Mouse (Mus musculus) kidney, adult 2 months (tissue): ENCODE measurements around the gene Plxna2.

Experiments
- CTCF ChIP-seq: fragments of 200-500 bp; conservative IDR thresholded peaks from 2 replicates; pipeline ENCODE4 v1.5.1; 2011; ENCODE audit warnings: low read depth, mild to moderate bottlenecking, control low read depth, low read length, moderate library complexity, mixed read lengths; ENCODE audit not compliant: insufficient read depth, insufficient read length
- POLR2A ChIP-seq: fragments of 200-500 bp; IDR thresholded peaks from one replicate; pipeline ENCODE4 v1.6.1; 2011; ENCODE audit warnings: low read depth, low read length, control low read depth

DNA sequence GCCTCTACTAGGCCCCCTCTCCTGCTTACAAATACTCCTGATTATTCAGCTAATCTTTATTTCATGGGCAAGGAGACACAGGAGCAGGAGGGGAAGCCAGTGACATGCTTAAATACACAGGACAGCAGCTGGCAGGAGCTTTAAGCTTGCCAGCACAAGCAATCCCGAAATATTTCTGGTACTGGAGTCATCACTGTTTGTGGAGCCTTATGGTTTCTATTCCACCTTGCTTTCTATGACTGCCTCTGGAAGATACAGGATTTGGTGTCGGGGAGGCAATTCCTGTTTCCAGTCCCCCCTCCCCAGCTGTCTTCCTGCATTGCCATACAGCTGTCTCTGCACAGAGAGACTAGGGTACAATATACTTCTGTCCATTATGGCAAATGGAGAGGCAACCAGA lies 4.7 kb downstream of the Plxna2 start:
- TF ChIP-seq CTCF (no peak), POLR2A (no peak)
